Mouse (Mus musculus) hindbrain, embryonic 10.5 days (tissue): Measurements from ENCODE around the gene Sgms1. TPM values are rescaled to one million over a fixed set of nuclear protein-coding genes. Genes with fewer than 3 reads are reported as not detected.
A peak's percentile ranks its signal among the peaks of the same experiment; 100 is the strongest.

Experiments used
- DNase-seq: peaks from one replicate; pipeline ENCODE4 v3.0.0-alpha.2; 2017; ENCODE audit warnings: low spot score
- H3K27ac ChIP-seq: fragments of 300-500 bp; sonication (generic); 2 replicates; pipeline ENCODE4 v1.5.1; 2016; ENCODE audit warnings: mild to moderate bottlenecking, moderate library complexity
- H3K27me3 ChIP-seq: fragments of 300-500 bp; sonication (generic); 2 replicates; pipeline ENCODE4 v1.6.1; 2016; ENCODE audit warnings: mild to moderate bottlenecking; ENCODE audit not compliant: poor library complexity, insufficient read depth, severe bottlenecking
- H3K36me3 ChIP-seq: fragments of 300-500 bp; sonication (generic); 2 replicates; pipeline ENCODE4 v1.6.1; 2016; ENCODE audit warnings: mild to moderate bottlenecking, moderate library complexity
- H3K4me1 ChIP-seq: fragments of 300-500 bp; sonication (generic); replicated peaks from 2 replicates; pipeline ENCODE4 v1.6.1; 2016; ENCODE audit warnings: mild to moderate bottlenecking
- H3K4me3 ChIP-seq: fragments of 300-500 bp; sonication (generic); 2 replicates; pipeline ENCODE4 v1.5.1; 2016; ENCODE audit warnings: mild to moderate bottlenecking, moderate library complexity
- H3K9me3 ChIP-seq: fragments of 300-500 bp; sonication (generic); 2 replicates; pipeline ENCODE4 v1.6.1; 2016; ENCODE audit warnings: mild to moderate bottlenecking, moderate library complexity
- WGBS: fragments of 180-500 bp; shearing (Covaris S2); methylation state at CpG from one replicate; pipeline ENCODE4 v1.1.7; 2016; 5-methylcytosine and 5-hydroxymethylcytosine counted together
- polyA plus RNA-seq: library from polyadenylated mRNA; unstranded; fragments of >200 nt; fragmentation: Nextera tagmentation; extraction: Ambion mirVana; gene quantifications from 2 replicates; pipeline ENCODE4 v1.2.1, GENCODE M21; 2016

The Sgms1 gene
- polyA plus RNA-seq, 1 experiment from 2014 or later, result 14.4 TPM

DNA sequence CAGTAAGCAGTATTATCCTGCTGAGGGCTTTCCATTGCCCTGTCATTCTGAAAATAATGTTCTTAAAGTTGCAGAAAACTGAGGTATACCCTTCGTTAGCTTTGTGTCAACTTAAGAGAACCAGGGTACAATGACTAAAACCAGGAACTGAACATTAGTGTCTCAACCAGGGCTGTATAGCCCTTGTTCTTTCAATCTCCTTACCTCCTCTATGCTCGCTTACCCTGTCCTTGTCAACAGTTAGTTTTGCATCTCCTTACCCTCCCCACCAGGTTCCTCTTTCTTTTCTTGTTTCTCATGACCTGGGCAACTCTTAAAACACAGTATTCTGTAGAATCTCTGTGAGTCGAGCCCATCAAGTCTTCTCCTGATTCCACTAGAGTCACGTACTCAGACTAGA, 206.5 kb downstream of the Sgms1 start:
- Histone ChIP-seq H3K4me3 (no peak overlapping the region), H3K4me1 (no peaks in the 10 kb centered on the region), H3K36me3 (no peaks in the 10 kb centered on the region), H3K27ac (no peak overlapping the region), H3K27me3 (no peaks in the 10 kb centered on the region), H3K9me3 (no peaks in the 10 kb centered on the region)
- DNase-seq, result no peak
- 91% methylated on average over 4 of the region's 4 CpGs for WGBS

DNA sequence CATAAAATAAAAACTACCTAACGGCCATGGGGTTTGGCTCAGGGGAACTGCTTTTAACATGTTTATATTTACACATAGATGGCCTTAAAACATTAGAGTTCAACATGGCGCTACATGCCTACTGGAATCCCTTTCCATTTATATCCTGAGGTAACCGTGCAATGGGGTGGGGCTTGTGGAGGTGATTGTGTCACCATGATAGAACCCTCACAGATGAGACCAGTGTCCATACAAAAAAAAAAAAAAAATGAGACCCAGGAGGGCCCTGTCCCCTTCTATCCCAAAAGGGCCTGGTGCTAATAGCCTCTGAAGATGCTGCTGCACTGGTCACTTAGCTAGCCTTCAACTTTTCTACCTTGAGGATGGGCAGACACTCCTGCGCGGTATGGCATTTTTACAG, 207.0 kb downstream of the Sgms1 start:
- H3K9me3 ChIP-seq, result no peaks in the 10 kb centered on the region
- H3K27me3 ChIP-seq, result no peaks in the 10 kb centered on the region
- H3K36me3 ChIP-seq, result no peaks in the 10 kb centered on the region
- H3K4me1 ChIP-seq, result no peaks in the 10 kb centered on the region
- no peak overlapping the region for H3K27ac ChIP-seq
- 90% methylated on average over 5 of the region's 5 CpGs for WGBS
- no peak for DNase-seq
- H3K4me3 ChIP-seq, result no peak overlapping the region

DNA sequence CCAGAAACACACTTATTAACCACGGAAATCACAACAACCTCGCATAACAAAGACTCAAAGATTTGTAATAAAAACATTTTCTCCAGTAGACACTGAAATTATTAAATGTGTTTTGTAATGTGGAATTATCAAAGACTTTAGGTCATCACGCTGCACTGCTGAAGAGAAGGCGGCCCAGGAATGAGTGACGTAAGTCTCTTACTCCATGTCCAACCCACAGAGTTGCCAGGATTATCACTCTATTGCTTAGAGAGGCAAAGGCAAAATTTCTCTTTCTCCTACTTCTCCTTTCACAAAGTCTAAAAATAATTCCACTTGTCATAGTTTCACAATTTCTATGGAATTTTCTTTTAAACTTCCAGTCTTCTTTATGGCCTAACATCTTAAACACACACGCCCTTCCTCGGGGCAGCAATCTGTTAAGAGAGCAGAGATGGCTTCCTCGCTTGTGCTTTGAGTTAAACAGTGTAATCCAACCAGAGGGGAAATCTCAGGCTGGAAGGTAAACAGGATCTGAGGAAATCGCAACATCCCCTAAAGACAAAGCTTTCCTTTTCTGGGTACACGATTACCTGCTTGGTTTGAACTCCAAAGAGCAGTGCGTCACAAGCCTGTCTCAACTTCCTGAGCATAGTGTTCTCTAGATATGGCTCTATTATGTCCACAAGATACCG, 207.7 kb downstream of the Sgms1 start:
- Histone ChIP-seq H3K4me3 (no peak overlapping the region), H3K27me3 (no peaks in the 10 kb centered on the region), H3K9me3 (no peaks in the 10 kb centered on the region), H3K36me3 (no peaks in the 10 kb centered on the region), H3K27ac (0 out of 2 replicates have a peak overlapping the region, but pooled peaks have one; percentile 24), H3K4me1 (no peaks in the 10 kb centered on the region)
- 89% methylated on average over 12 of the region's 12 CpGs for WGBS
- DNase-seq, result no peak

DNA sequence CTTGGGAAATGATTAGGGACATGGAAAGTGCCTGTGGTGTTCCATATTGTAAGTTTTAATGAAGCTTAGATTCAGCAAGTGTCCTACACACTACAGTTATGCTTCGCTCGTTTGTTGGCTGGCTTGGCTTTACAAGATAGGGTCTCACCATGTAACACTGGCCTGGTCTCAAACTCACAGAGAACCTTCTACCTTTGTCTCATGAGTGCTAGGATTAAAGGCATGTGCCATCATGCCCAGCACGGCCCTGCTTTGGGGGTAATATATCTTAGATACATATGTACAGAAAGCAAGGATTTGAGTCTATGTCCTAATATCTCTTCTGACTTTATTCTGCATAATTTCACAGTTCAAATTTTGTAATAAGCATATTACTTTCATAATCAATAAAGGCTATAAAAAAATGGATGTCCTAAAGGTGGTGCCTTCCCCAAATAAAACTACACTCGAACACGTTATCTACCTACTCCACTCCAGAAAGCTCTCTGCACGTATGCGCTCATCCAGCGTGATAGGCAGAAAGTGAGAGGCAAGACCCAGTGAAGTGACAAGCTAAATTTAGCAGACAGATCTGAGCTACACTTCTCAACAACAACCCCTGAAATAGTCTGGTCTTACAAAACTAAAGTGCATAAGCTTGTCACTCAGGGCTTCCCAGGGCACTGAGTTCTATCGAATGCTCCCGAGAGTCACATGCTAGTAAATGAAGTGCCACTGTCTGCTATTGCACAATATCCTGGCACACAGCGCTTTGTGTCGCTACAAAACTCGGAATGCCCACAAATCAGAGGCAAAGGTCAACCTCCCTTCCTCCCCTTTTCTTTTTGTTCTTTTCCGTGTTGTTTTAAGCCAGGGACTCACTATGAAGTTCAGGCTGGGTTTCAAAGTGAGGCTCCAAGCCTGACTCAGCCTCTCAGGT, 208.5 kb downstream of the Sgms1 start:
- no peaks in the 10 kb centered on the region for H3K4me1 ChIP-seq
- H3K9me3 ChIP-seq, result no peaks in the 10 kb centered on the region
- H3K27me3 ChIP-seq, result no peaks in the 10 kb centered on the region
- peak overlapping the region; percentile 24; the same call in 1 of the 2 replicates for H3K27ac ChIP-seq
- no peaks in the 10 kb centered on the region for H3K36me3 ChIP-seq
- whole genome bisulfite sequencing, result 80% methylated on average over 14 of the region's 14 CpGs
- DNase-seq, result no peak
- H3K4me3 ChIP-seq, result no peak overlapping the region

DNA sequence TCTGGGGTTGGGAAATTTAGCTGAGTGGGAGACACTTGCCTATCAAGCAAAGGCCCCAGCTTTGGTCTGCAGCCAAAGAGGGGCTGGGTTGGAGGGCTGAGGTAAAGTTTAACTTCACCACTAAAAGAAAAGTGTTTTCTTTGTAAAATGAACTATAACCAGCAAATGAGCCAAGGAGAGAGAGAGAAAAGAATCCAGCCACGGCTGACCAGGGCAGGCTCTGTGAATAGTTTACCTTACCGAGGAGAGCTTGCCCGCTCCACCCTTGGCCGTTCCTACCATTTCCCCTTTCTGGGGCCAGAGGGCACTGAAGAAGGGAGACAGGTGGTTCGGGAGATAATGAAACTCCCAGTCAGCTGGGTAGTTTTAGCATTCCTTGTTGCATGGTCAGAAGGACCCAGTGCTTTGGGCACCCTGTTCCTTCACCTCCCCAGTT, 209.5 kb downstream of the Sgms1 start:
- WGBS, result 75% methylated on average over 5 of the region's 5 CpGs
- Histone ChIP-seq H3K36me3 (no peaks in the 10 kb centered on the region), H3K4me1 (no peaks in the 10 kb centered on the region), H3K9me3 (no peaks in the 10 kb centered on the region), H3K27ac (no peak overlapping the region), H3K4me3 (no peak overlapping the region), H3K27me3 (no peaks in the 10 kb centered on the region)
- no peak for DNase-seq

DNA sequence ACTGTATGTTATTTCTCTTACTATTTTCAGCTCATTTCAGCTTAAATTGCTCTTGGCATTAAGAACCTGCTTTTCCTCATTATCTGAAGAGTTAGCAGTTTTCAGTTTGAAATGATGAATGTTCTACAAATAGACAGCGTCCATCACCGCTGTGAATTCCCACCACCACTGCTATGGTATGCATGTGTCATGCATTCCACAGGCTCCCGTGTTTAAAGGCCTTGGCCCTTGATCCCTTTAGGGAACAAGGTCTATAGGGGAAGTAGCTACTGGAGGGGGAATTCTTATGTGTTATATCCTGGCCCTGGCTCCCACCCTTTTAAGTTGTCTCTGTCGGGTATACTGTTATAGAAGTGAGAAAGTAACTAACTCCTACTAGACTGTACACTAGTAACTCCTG, 210.0 kb downstream of the Sgms1 start:
- H3K27ac ChIP-seq, result no peak overlapping the region
- no peaks in the 10 kb centered on the region for H3K4me1 ChIP-seq
- DNase-seq, result no peak
- WGBS, result 69% methylated on average over 4 of the region's 4 CpGs
- no peak overlapping the region for H3K4me3 ChIP-seq
- H3K36me3 ChIP-seq, result no peaks in the 10 kb centered on the region
- no peaks in the 10 kb centered on the region for H3K27me3 ChIP-seq
- no peaks in the 10 kb centered on the region for H3K9me3 ChIP-seq

DNA sequence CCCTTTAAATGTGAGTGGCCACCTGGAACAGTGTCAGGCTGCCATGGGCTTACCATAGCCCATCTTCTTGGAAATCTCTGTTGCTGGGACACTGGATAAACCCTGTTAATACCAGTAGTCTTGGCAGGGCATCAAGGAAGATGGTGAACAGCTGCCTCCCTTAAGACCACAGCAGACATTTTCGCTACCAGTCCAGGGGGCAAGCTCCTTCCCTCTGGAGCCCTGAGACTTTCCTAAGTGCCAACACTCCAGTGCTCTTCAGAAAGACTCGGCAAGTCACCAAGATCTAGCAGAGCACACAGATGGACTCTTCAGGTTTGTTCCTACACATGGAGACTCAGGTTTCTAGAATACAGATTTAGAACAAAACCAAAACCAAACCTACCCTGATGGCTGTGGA, 211.4 kb downstream of the Sgms1 start:
- no peaks in the 10 kb centered on the region for H3K36me3 ChIP-seq
- no peak overlapping the region for H3K27ac ChIP-seq
- no peak overlapping the region for H3K4me3 ChIP-seq
- H3K4me1 ChIP-seq, result no peaks in the 10 kb centered on the region
- H3K27me3 ChIP-seq, result no peaks in the 10 kb centered on the region
- no peaks in the 10 kb centered on the region for H3K9me3 ChIP-seq
- 94% methylated on average over 2 of the region's 2 CpGs for WGBS
- no peak for DNase-seq

DNA sequence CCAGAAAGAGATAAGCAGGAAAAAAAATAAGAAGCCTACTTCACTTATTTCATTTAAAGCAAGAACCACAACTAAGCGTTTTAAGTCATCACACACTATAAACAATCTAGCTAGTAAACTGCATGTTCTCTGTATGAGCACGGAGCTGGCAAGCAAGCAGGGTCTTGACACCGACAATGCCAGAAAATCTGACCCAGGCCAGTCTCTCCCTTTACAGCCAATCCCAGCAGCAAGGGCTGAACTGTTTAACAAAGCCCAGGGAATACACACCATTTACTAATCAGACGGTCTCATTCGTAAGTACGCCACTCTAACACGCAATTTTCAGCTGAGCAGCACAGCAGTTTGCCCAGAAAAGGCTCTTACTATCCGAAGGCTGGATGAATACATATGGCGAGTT, 213.1 kb downstream of the Sgms1 start:
- no peaks in the 10 kb centered on the region for H3K36me3 ChIP-seq
- H3K4me1 ChIP-seq, result no peaks in the 10 kb centered on the region
- no peaks in the 10 kb centered on the region for H3K9me3 ChIP-seq
- H3K4me3 ChIP-seq, result no peak overlapping the region
- H3K27me3 ChIP-seq, result no peaks in the 10 kb centered on the region
- WGBS, result 92% methylated on average over 9 of the region's 9 CpGs
- H3K27ac ChIP-seq, result no peak overlapping the region
- no peak for DNase-seq

DNA sequence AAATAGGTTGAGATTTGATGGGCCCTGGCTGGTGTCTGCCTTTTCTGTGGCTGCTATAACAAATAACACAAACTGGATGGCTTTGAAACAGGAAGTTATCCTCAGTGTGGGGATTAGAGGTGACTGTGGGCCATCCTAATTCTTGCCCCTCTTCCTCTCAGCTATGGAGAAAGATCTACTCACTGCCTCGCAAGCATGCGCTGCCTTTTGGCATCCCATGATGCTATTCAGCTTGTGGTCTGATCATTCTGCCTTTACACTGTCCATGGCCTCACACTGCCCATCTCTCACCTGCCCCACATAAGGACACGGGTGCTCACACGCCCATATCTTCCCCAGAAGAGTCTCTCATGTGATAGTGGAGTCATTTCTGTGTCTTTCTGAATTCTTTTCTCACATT, 213.5 kb downstream of the Sgms1 start:
- no peaks in the 10 kb centered on the region for H3K4me1 ChIP-seq
- no peak overlapping the region for H3K27ac ChIP-seq
- no peak overlapping the region for H3K4me3 ChIP-seq
- 89% methylated on average over 4 of the region's 4 CpGs for WGBS
- H3K9me3 ChIP-seq, result no peaks in the 10 kb centered on the region
- no peaks in the 10 kb centered on the region for H3K36me3 ChIP-seq
- no peak for DNase-seq
- H3K27me3 ChIP-seq, result no peaks in the 10 kb centered on the region

DNA sequence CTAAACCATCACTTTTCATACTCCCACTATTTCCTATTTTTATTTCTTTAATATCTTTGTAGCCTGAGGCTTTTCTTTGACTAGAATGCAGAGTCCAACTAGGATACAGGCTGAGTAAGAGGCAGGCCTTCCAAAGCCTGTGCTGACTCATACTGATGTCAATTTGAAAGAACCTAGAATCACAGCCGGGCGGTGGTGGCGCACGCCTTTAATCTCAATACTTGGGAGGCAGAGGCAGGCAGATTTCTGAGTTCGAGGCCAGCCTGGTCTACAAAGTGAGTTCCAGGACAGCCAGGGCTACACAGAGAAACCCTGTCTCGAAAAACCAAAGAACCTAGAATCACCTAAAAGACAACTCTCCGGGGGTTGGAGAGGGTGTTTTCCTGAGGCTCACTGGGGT, 214.5 kb downstream of the Sgms1 start:
- H3K27me3 ChIP-seq, result no peaks in the 10 kb centered on the region
- no peaks in the 10 kb centered on the region for H3K9me3 ChIP-seq
- H3K4me3 ChIP-seq, result no peak overlapping the region
- no peaks in the 10 kb centered on the region for H3K36me3 ChIP-seq
- no peak overlapping the region for H3K27ac ChIP-seq
- no peaks in the 10 kb centered on the region for H3K4me1 ChIP-seq
- WGBS, result 94% methylated on average over 7 of the region's 7 CpGs
- DNase-seq, result no peak

DNA sequence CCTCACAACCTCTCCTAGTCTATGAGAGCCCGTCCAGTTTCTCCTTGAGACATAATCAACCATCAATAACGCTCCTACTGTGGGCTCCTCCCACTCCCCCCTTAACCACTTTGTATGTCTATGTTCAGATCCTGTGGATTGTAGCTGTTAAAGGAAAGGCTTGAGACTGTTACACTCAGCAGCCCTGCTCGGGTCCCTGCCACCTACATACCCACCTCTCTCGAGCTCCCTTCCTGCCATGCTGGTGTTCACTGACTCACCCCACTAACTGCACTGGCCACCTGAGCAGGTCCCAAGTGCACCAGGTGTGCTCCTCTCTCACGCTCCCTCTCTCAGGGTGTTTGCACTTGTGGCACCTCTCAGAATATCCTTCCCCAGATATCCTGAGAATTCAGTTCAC, 215.0 kb downstream of the Sgms1 start:
- H3K9me3 ChIP-seq, result no peaks in the 10 kb centered on the region
- no peaks in the 10 kb centered on the region for H3K4me1 ChIP-seq
- H3K4me3 ChIP-seq, result no peak overlapping the region
- H3K27me3 ChIP-seq, result no peaks in the 10 kb centered on the region
- 87% methylated on average over 5 of the region's 5 CpGs for WGBS
- no peaks in the 10 kb centered on the region for H3K36me3 ChIP-seq
- DNase-seq, result no peak
- H3K27ac ChIP-seq, result no peak overlapping the region

DNA sequence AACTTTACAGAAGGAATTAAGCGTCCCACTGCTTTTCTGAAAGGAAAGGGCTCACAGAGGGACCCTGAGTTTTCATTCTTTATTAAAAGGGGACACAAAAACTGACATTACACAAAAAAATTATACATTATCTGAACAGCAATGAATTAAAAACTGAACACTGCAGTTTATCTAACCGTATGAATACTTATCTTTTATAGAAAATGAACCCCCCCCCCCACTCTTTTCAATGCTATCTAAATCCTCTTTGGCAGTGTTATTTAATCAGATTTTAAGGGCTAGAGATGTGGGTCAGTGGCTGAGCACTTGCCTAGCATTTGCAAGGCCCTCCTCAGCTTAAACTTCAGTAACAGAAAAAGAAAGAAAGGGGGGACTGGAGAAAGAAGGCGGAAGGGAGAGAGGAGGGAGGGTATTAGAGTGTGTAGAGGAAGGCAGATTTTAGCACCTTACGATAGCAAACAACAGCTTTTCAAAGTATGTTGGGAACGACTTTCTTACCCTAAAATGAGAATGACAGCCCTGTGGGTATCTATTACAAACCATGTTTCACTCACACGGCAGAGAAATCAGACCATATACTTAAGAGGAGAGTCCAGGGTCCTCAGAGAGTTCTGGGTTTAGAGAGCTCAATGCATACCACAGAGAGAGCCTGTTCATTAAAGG, 215.9 kb downstream of the Sgms1 start:
- no peaks in the 10 kb centered on the region for H3K27me3 ChIP-seq
- H3K4me3 ChIP-seq, result no peak overlapping the region
- H3K27ac ChIP-seq, result no peak overlapping the region
- H3K36me3 ChIP-seq, result no peaks in the 10 kb centered on the region
- no peaks in the 10 kb centered on the region for H3K4me1 ChIP-seq
- no peak for DNase-seq
- H3K9me3 ChIP-seq, result no peaks in the 10 kb centered on the region
- 85% methylated on average over 6 of the region's 6 CpGs for WGBS

DNA sequence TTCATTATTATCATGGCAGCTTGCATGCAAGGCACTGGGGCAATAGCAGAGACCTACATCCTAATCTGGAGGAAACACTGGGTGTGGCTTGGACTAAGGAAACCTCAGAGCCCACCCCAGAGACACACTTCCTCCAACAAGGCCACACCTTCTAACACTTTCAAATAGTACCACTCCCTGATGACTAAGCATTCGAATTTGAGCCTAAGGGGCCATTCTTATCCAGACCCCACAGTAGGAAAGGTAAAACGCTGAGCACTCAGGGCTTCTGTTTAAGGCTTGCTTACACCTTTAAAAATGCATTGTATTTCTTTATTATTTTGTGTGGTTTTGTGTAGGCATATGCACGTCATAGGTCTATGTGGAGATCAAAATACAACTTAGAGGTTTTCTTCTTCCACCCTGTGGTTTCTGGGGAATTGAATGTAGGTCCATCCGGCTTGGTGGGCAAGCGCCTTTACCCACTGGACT, 217.0 kb downstream of the Sgms1 start:
- no peak for DNase-seq

More for the DNA sequence above, 217.0 kb downstream of the Sgms1 start:
- Histone ChIP-seq H3K27me3 (no peaks in the 10 kb centered on the region), H3K4me3 (no peak overlapping the region), H3K4me1 (no peaks in the 10 kb centered on the region), H3K27ac (no peak overlapping the region), H3K9me3 (no peaks in the 10 kb centered on the region), H3K36me3 (no peaks in the 10 kb centered on the region)
- 90% methylated on average over 5 of the region's 5 CpGs for WGBS
